Mouse (Mus musculus): Measurements from ENCODE around the gene Fgfr2. TPM values are rescaled to one million over a fixed set of nuclear protein-coding genes. Genes with fewer than 3 reads are reported as not detected.

The Fgfr2 gene
- polyA plus RNA-seq, 1 experiment from 2014 or later, result not detected

Other genes with a start within 250 kb of the Fgfr2 start
- gene Zranb1, start 192.2 kb downstream of the Fgfr2 start, polyA plus RNA-seq (2017; shearing (Covaris generic)), result 59.0 TPM
- gene Ctbp2, start 1.0 kb upstream of the Fgfr2 start, polyA plus RNA-seq (2017; shearing (Covaris generic)), result 2.8 TPM

Data from naive thymus-derived CD4-positive, alpha-beta T cell, adult 5 months (primary cell).